Comparison of ENCODE assay signal across 25 mouse cellular contexts in the genomic region with DNA sequence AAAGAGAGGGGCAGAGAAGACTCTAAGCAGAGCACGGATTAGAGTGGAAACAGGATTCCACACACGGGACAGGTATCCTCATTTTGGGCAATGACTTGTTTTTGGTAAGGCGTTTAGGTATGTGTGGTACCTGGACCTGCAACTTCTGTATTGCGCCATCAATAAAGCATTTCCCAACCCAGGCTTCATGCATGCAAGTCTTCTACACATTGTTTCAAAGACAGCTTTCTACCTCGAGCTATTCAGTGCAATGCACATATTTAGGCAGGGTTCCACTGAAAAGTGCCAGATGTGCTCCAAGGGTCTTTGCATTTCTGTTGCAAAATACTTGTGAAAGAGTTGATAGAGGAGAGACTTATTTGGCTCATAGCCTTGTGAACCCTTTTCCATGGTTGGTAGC.
A peak's percentile ranks its signal among the peaks of the same experiment; 100 is the strongest.
DNase-seq lines count a peak whose midpoint lies in the region; ATAC-seq and TF ChIP-seq lines count a peak whose summit lies in the region.
"Had no signal": no experiment of that assay in that cellular context is flagged by ENCODE, and none has a peak within 500 bp of the region (broad histone marks: within the 10 kb centered on the region; RNA-seq: fewer than 3 reads in every experiment).

No protein-coding gene starts in this region.

- H3K36me3 ChIP-seq in heart, adult 2 months (ENCODE audit: control insufficient read depth, insufficient read depth, low read length) = peaks cover 12% of the 10 kb centered on the region
- H3K36me3 ChIP-seq in lung, postnatal 0 days (ENCODE audit: insufficient read depth, low read length) = no peaks in the 10 kb centered on the region
- H3K36me3 ChIP-seq: embryonic facial prominence, embryonic 15.5 days; forebrain, embryonic 15.5 days; G1E had no signal

- DNase-seq in heart, adult 11 months = peak; percentile 41
- no peak for DNase-seq in heart, adult 2 months
- DNase-seq in lung, postnatal 0 days (ENCODE audit: low spot score) = no peak
- no peak for DNase-seq in lung, postnatal 25 days (ENCODE audit: low spot score)
- DNase-seq in cerebellum, adult 8-10 months = no peak
- DNase-seq: adrenal gland, adult 8-10 months; adrenal gland, postnatal 14 days; adrenal gland, postnatal 36 days; B cell, adult 2 months; cerebellum, adult 11-12 months; cerebellum, adult 2 months; cerebellum, adult 9-11 months; cerebellum, postnatal 14 days; cerebellum, postnatal 36 days; embryo, embryonic 11 days; forebrain, postnatal 0 days had no signal

- 85% methylated on average over 5 of the region's 5 CpGs for WGBS in heart, adult 2 months
- 77% methylated on average over 5 of the region's 5 CpGs for WGBS in lung, postnatal 0 days

- no peak for TF ChIP-seq CTCF in heart, adult 2 months (IDR thresholded peaks at IDR 0.05)
- no peak for TF ChIP-seq CTCF in lung, postnatal 0 days (IDR thresholded peaks at IDR 0.05)

- no peak overlapping the region for H3K27ac ChIP-seq in heart, adult 2 months
- no peak overlapping the region; the same call in 1 of the 2 replicates for H3K27ac ChIP-seq in lung, postnatal 0 days (ENCODE audit: low read length)
- H3K27ac ChIP-seq: embryonic facial prominence, embryonic 13.5 days; embryonic facial prominence, embryonic 15.5 days; forebrain, embryonic 13.5 days; forebrain, embryonic 15.5 days had no signal

- H3K4me2 ChIP-seq in lung, postnatal 0 days (replicated peaks; ENCODE audit: low read depth, low read length) = no peak overlapping the region
- H3K4me2 ChIP-seq: embryonic facial prominence, embryonic 13.5 days; embryonic facial prominence, embryonic 15.5 days; forebrain, embryonic 13.5 days; forebrain, embryonic 15.5 days had no signal

- TF ChIP-seq POLR2A in heart, adult 2 months (IDR thresholded peaks at IDR 0.05; ENCODE audit: insufficient read depth, low read depth, low read length) = no peak

- no peaks in the 10 kb centered on the region for H3K9me3 ChIP-seq in lung, postnatal 0 days (ENCODE audit: low read length)
- H3K9me3 ChIP-seq: embryonic facial prominence, embryonic 13.5 days; embryonic facial prominence, embryonic 15.5 days; forebrain, embryonic 13.5 days; forebrain, embryonic 15.5 days; G1E had no signal

- TF ChIP-seq EP300 in heart, adult 2 months (IDR thresholded peaks at IDR 0.05; ENCODE audit: insufficient read depth, low read depth, low read length) = no peak
- no peak for TF ChIP-seq EP300 in lung, postnatal 0 days (IDR thresholded peaks at IDR 0.05)

- no peaks in the 10 kb centered on the region for H3K27me3 ChIP-seq in heart, adult 2 months (ENCODE audit: control insufficient read depth, insufficient read depth, low read length)
- no peaks in the 10 kb centered on the region for H3K27me3 ChIP-seq in lung, postnatal 0 days (replicated peaks; ENCODE audit: insufficient read depth, low read length)
- H3K27me3 ChIP-seq: embryonic facial prominence, embryonic 13.5 days; embryonic facial prominence, embryonic 15.5 days; forebrain, embryonic 13.5 days; forebrain, embryonic 15.5 days; Patski had no signal

- no peaks in the 10 kb centered on the region; the same call in 1 of the 2 replicates for H3K4me1 ChIP-seq in heart, adult 2 months (ENCODE audit: control insufficient read depth, insufficient read depth, low read length)
- H3K4me1 ChIP-seq in lung, postnatal 0 days (ENCODE audit: insufficient read depth, low read depth, low read length) = peaks cover 7% of the 10 kb centered on the region; the same call in 1 of the 2 replicates
- H3K4me1 ChIP-seq: forebrain, embryonic 13.5 days; forebrain, embryonic 15.5 days had no signal

- H3K9ac ChIP-seq in heart, adult 2 months (ENCODE audit: low read depth, low read length) = no peak overlapping the region
- H3K9ac ChIP-seq in lung, postnatal 0 days (replicated peaks; ENCODE audit: low read depth) = no peak overlapping the region
- H3K9ac ChIP-seq: embryonic facial prominence, embryonic 13.5 days; embryonic facial prominence, embryonic 15.5 days; forebrain, embryonic 13.5 days; forebrain, embryonic 15.5 days; forebrain, postnatal 0 days had no signal

- H3K79me2 ChIP-seq in heart, adult 2 months (replicated peaks; ENCODE audit: control insufficient read depth, insufficient read depth, low read length) = no peaks in the 10 kb centered on the region

- intact Hi-C loops in heart, adult 2 months (cut with DNase I) = no loop called here

- H3K4me3 ChIP-seq in heart, adult 2 months = no peak overlapping the region
- H3K4me3 ChIP-seq in lung, postnatal 0 days (ENCODE audit: low read depth, low read length) = no peak overlapping the region
- H3K4me3 ChIP-seq: embryonic facial prominence, embryonic 13.5 days; embryonic facial prominence, embryonic 15.5 days; erythroblast, embryonic 14.5 days; forebrain, embryonic 13.5 days; forebrain, embryonic 15.5 days had no signal

- ATAC-seq in lung, postnatal 0 days = peak; percentile 9; the same call in 1 of the 2 replicates
- ATAC-seq: activated CD4-positive, CD25-positive, alpha-beta regulatory T cell, adult 4 months; CD4-positive, CD25-positive, alpha-beta regulatory T cell, adult 4 months; forebrain, embryonic 13.5 days; forebrain, embryonic 15.5 days; forebrain, postnatal 0 days; Patski had no signal
